Mouse (Mus musculus) MEL (cell line): Measurements from ENCODE around the gene Gipc2. TPM values are rescaled to one million over a fixed set of nuclear protein-coding genes. Genes with fewer than 3 reads are reported as not detected.

ENCODE experiments used
- DNase-seq: peaks from one replicate; pipeline ENCODE4 v3.0.0; 2011; ENCODE audit warnings: low read depth, low spot score
- H3K27ac ChIP-seq: 2 replicates; pipeline ENCODE4 v1.5.1; 2012; ENCODE audit warnings: low read depth, mild to moderate bottlenecking, control low read depth, low read length, moderate library complexity; ENCODE audit not compliant: control insufficient read depth
- H3K27me3 ChIP-seq, 2 experiments: fragments of 150-350 bp in 1 of 2; sonication (generic) in 1 of 2; 2 replicates each; pipeline ENCODE4 v1.6.1; 2012; ENCODE audit warnings: low read length in 2 of 2, mild to moderate bottlenecking in 2 of 2, improper control_type of control experiment in 1 of 2, moderate library complexity in 1 of 2; ENCODE audit not compliant: insufficient read depth in 2 of 2, control insufficient read depth in 1 of 2
- H3K36me3 ChIP-seq, 2 experiments: 2 replicates each; pipeline ENCODE4 v1.6.1; 2012 to 2014; ENCODE audit warnings: low read length in 2 of 2, improper control_type of control experiment in 1 of 2, inconsistent platforms in 1 of 2, mild to moderate bottlenecking in 1 of 2; ENCODE audit not compliant: insufficient read depth in 2 of 2, control insufficient read depth in 1 of 2
- H3K4me1 ChIP-seq, 2 experiments: fragments of 150-350 bp in 1 of 2; sonication (generic) in 1 of 2; 2 replicates each; pipeline ENCODE4 v1.6.1; 2012; ENCODE audit warnings: low read length in 2 of 2, improper control_type of control experiment in 1 of 2, mild to moderate bottlenecking in 1 of 2; ENCODE audit not compliant: insufficient read depth in 2 of 2, control insufficient read depth in 1 of 2
- H3K4me3 ChIP-seq, 2 experiments: fragments of 150-350 bp in 1 of 2; sonication (generic) in 1 of 2; 2 replicates each; pipeline ENCODE4 v1.5.1; 2012; ENCODE audit warnings: low read depth in 2 of 2, low read length in 2 of 2, mild to moderate bottlenecking in 2 of 2, moderate library complexity in 2 of 2, control low read depth in 1 of 2, improper control_type of control experiment in 1 of 2; ENCODE audit not compliant: control insufficient read depth in 1 of 2, insufficient read depth in 1 of 2
- H3K79me2 ChIP-seq: 2 replicates; pipeline ENCODE4 v1.6.1; 2012; ENCODE audit warnings: mild to moderate bottlenecking, low read length, moderate library complexity; ENCODE audit not compliant: control insufficient read depth, poor library complexity, insufficient read depth
- H3K9ac ChIP-seq: 2 replicates; pipeline ENCODE4 v1.6.1; 2012; ENCODE audit warnings: low read depth, mild to moderate bottlenecking, control low read depth, low read length, moderate library complexity; ENCODE audit not compliant: control insufficient read depth, poor library complexity, severe bottlenecking
- H3K9me3 ChIP-seq: fragments of 150-350 bp; sonication (generic); replicated peaks from 2 replicates; pipeline ENCODE4 v1.6.1; 2012; ENCODE audit warnings: mild to moderate bottlenecking, low read length, improper control_type of control experiment, moderate library complexity; ENCODE audit not compliant: insufficient read depth
- BHLHE40 ChIP-seq: IDR thresholded peaks from 2 replicates; pipeline ENCODE4 v1.6.1; 2012; ENCODE audit warnings: low read depth, mild to moderate bottlenecking, inconsistent platforms, low read length, improper control_type of control experiment, borderline replicate concordance
- CHD2 ChIP-seq: IDR thresholded peaks from 2 replicates; pipeline ENCODE4 v1.6.1; 2011; ENCODE audit warnings: low read length, improper control_type of control experiment
- CTCF ChIP-seq, 3 experiments: IDR thresholded peaks in 2 of 3; conservative IDR thresholded peaks in 1 of 3; 2 replicates each; pipeline ENCODE4 v1.5.1; 2011 to 2012; ENCODE audit warnings: low read length in 3 of 3, low read depth in 2 of 3, mild to moderate bottlenecking in 2 of 3, improper control_type of control experiment in 1 of 3, inconsistent platforms in 1 of 3, mixed read lengths in 1 of 3, moderate library complexity in 1 of 3; ENCODE audit not compliant: control insufficient read depth in 1 of 3, insufficient read depth in 1 of 3, poor library complexity in 1 of 3, severe bottlenecking in 1 of 3
- E2F4 ChIP-seq: IDR thresholded peaks from 2 replicates; pipeline ENCODE4 v1.6.1; 2011; ENCODE audit warnings: low read depth, low read length, improper control_type of control experiment, borderline replicate concordance
- ELF1 ChIP-seq: IDR thresholded peaks from 2 replicates; pipeline ENCODE4 v1.6.1; 2014; ENCODE audit warnings: low read depth, mild to moderate bottlenecking, inconsistent platforms, low read length, improper control_type of control experiment, moderate library complexity
- ETS1 ChIP-seq: IDR thresholded peaks from 2 replicates; pipeline ENCODE4 v1.6.1; 2012; ENCODE audit warnings: low read depth, mild to moderate bottlenecking, inconsistent platforms, low read length, improper control_type of control experiment, moderate library complexity
- GABPA ChIP-seq: IDR thresholded peaks from 2 replicates; pipeline ENCODE4 v1.6.1; 2012; ENCODE audit warnings: low read depth, mild to moderate bottlenecking, inconsistent platforms, low read length, improper control_type of control experiment, moderate library complexity
- HCFC1 ChIP-seq: IDR thresholded peaks from 2 replicates; pipeline ENCODE4 v1.6.1; 2012; ENCODE audit warnings: low read depth, mild to moderate bottlenecking, inconsistent platforms, low read length, improper control_type of control experiment, moderate library complexity
- MAZ ChIP-seq: IDR thresholded peaks from 2 replicates; pipeline ENCODE4 v1.6.1; 2012; ENCODE audit warnings: low read depth, mild to moderate bottlenecking, inconsistent platforms, low read length, improper control_type of control experiment
- MEF2A ChIP-seq: IDR thresholded peaks from 2 replicates; pipeline ENCODE4 v1.6.1; 2014; ENCODE audit warnings: low read depth, mild to moderate bottlenecking, inconsistent platforms, low read length, improper control_type of control experiment; ENCODE audit not compliant: poor library complexity, insufficient replicate concordance, severe bottlenecking; ENCODE audit errors: extremely low read depth
- MXI1 ChIP-seq: IDR thresholded peaks from 2 replicates; pipeline ENCODE4 v1.6.1; 2011; ENCODE audit warnings: mild to moderate bottlenecking, low read depth, low read length, improper control_type of control experiment
- MYB ChIP-seq: IDR thresholded peaks from 2 replicates; pipeline ENCODE4 v1.6.1; 2011; ENCODE audit warnings: mild to moderate bottlenecking, low read depth, low read length, improper control_type of control experiment
- NRF1 ChIP-seq: IDR thresholded peaks from 2 replicates; pipeline ENCODE4 v1.6.1; 2014; ENCODE audit warnings: low read depth, mild to moderate bottlenecking, inconsistent platforms, low read length, improper control_type of control experiment, moderate library complexity; ENCODE audit not compliant: poor library complexity, insufficient read depth, severe bottlenecking
- POLR2A ChIP-seq, 2 experiments: IDR thresholded peaks; 2 replicates each; pipeline ENCODE4 v1.6.1; 2011 to 2012; ENCODE audit warnings: low read length in 2 of 2, mild to moderate bottlenecking in 2 of 2, control low read depth in 1 of 2, improper control_type of control experiment in 1 of 2, low read depth in 1 of 2, moderate library complexity in 1 of 2; ENCODE audit not compliant: control insufficient read depth in 1 of 2, insufficient read depth in 1 of 2, poor library complexity in 1 of 2
- POLR2AphosphoS5 ChIP-seq: IDR thresholded peaks from 2 replicates; pipeline ENCODE4 v1.6.1; 2012; ENCODE audit warnings: low read depth, borderline replicate concordance, mild to moderate bottlenecking, inconsistent platforms, low read length, moderate library complexity, mixed read lengths
- RAD21 ChIP-seq: IDR thresholded peaks from 2 replicates; pipeline ENCODE4 v1.6.1; 2011; ENCODE audit warnings: mild to moderate bottlenecking, low read depth, low read length, improper control_type of control experiment
- RCOR1 ChIP-seq: IDR thresholded peaks from 2 replicates; pipeline ENCODE4 v1.6.1; 2012; ENCODE audit warnings: low read depth, mild to moderate bottlenecking, inconsistent platforms, low read length, improper control_type of control experiment
- SIN3A ChIP-seq: IDR thresholded peaks from 2 replicates; pipeline ENCODE4 v1.6.1; 2012; ENCODE audit warnings: low read length, improper control_type of control experiment, inconsistent platforms
- TAL1 ChIP-seq: IDR thresholded peaks from 2 replicates; pipeline ENCODE4 v1.6.1; 2012; ENCODE audit warnings: mild to moderate bottlenecking, inconsistent platforms, low read length, moderate library complexity, mixed read lengths
- TCF12 ChIP-seq: IDR thresholded peaks from 2 replicates; pipeline ENCODE4 v1.6.1; 2014; ENCODE audit warnings: low read depth, mild to moderate bottlenecking, inconsistent platforms, low read length, improper control_type of control experiment, moderate library complexity
- USF1 ChIP-seq: IDR thresholded peaks from 2 replicates; pipeline ENCODE4 v1.6.1; 2014; ENCODE audit warnings: low read depth, mild to moderate bottlenecking, inconsistent platforms, low read length, improper control_type of control experiment, moderate library complexity
- USF2 ChIP-seq, 2 experiments: IDR thresholded peaks; 2 replicates each; pipeline ENCODE4 v1.6.1; 2011 to 2012; ENCODE audit warnings: improper control_type of control experiment in 2 of 2, low read length in 2 of 2, borderline replicate concordance in 1 of 2, inconsistent platforms in 1 of 2, low read depth in 1 of 2, mild to moderate bottlenecking in 1 of 2; ENCODE audit not compliant: insufficient read depth in 1 of 2
- ZC3H11A ChIP-seq: IDR thresholded peaks from 2 replicates; pipeline ENCODE4 v1.6.1; 2012; ENCODE audit warnings: low read depth, mild to moderate bottlenecking, inconsistent platforms, low read length, improper control_type of control experiment
- ZMIZ1 ChIP-seq: IDR thresholded peaks from 2 replicates; pipeline ENCODE4 v1.6.1; 2012; ENCODE audit warnings: low read depth, mild to moderate bottlenecking, inconsistent platforms, low read length, improper control_type of control experiment, moderate library complexity
- polyA plus RNA-seq, 2 experiments: library from polyadenylated mRNA; stranded (reverse) in 1 of 2; unstranded in 1 of 2; fragments of >175 nt in 1 of 2; fragments of >200 nt in 1 of 2; gene quantifications; 2 replicates each; pipeline versions ENCODE4 v1.2.1 to v1.2.4; 2012; ENCODE audit warnings: low replicate concordance in 2 of 2, low read depth in 1 of 2; ENCODE audit not compliant: insufficient read length in 2 of 2, insufficient read depth in 1 of 2, missing spikeins in 1 of 2
- total RNA-seq: library from RNA; depleted of rRNA; stranded (reverse); fragments of 300-350 nt; gene quantifications from 2 replicates; pipeline ENCODE4 v1.2.3, GENCODE M21; 2012

The Gipc2 gene
- total and polyA plus RNA-seq, 3 experiments: 0.27 to 0.78 TPM; not detected in 1

GRCm38 (mm10) chr3:152160607-152161006, 5.4 kb downstream of the Gipc2 start:
- Histone ChIP-seq H3K4me1 (peaks cover 0 to 4% of the 10 kb centered on the region in 2 experiments; a peak in 2 of 4 replicates), H3K9ac (no peak overlapping the region), H3K27me3 (no peaks in the 10 kb centered on the region)
- TF ChIP-seq ELF1 (no peak), CHD2 (no peak), TAL1 (no peak), TCF12 (no peak), CTCF (IDR thresholded peaks at IDR 0.05 in 2 of 3, conservative IDR thresholded peaks at IDR 0.05 in 1 of 3; ENCODE audit: control insufficient read depth in 1 of 3, insufficient read depth in 1 of 3, low read depth in 2 of 3, low read length in 3 of 3, poor library complexity in 1 of 3, severe bottlenecking in 1 of 3) (no peak), ZMIZ1 (no peak), MXI1 (no peak), ETS1 (no peak), GABPA (no peak), RAD21 (no peak)
- TF ChIP-seq, all 39 proteins: peak for 0
- Histone ChIP-seq H3K4me3 (no peak overlapping the region), H3K79me2 (no peaks in the 10 kb centered on the region), H3K9me3 (no peaks in the 10 kb centered on the region), H3K27ac (no peak overlapping the region), H3K36me3 (no peaks in the 10 kb centered on the region)
- DNase-seq: no peak

GRCm38 (mm10) chr3:152159321-152159720, 6.7 kb downstream of the Gipc2 start:
- no peaks in the 10 kb centered on the region for H3K9me3 ChIP-seq
- H3K36me3 ChIP-seq: no peaks in the 10 kb centered on the region
- no peaks in the 10 kb centered on the region for H3K79me2 ChIP-seq
- no peak overlapping the region for H3K4me3 ChIP-seq
- no peak for DNase-seq
- H3K27me3 ChIP-seq: no peaks in the 10 kb centered on the region
- TF ChIP-seq RAD21 (no peak), RCOR1 (no peak), USF2 (IDR thresholded peaks at IDR 0.05; ENCODE audit: borderline replicate concordance in 1 of 2, insufficient read depth in 1 of 2, low read depth in 1 of 2, low read length in 2 of 2) (no peak), ZC3H11A (no peak), ELF1 (no peak), BHLHE40 (no peak), MEF2A (no peak), POLR2A (IDR thresholded peaks at IDR 0.05; ENCODE audit: control insufficient read depth in 1 of 2, insufficient read depth in 1 of 2, low read depth in 1 of 2, low read length in 2 of 2, poor library complexity in 1 of 2) (no peak), USF1 (no peak), E2F4 (no peak), TAL1 (no peak), HCFC1 (no peak), MYB (no peak), SIN3A (no peak), MAZ (no peak), CTCF (IDR thresholded peaks at IDR 0.05 in 2 of 3, conservative IDR thresholded peaks at IDR 0.05 in 1 of 3; ENCODE audit: control insufficient read depth in 1 of 3, insufficient read depth in 1 of 3, low read depth in 2 of 3, low read length in 3 of 3, poor library complexity in 1 of 3, severe bottlenecking in 1 of 3) (no peak), ETS1 (no peak), POLR2AphosphoS5 (no peak), NRF1 (no peak), GABPA (no peak)
- TF ChIP-seq, all 39 proteins: peak for 0
- Histone ChIP-seq H3K9ac (no peak overlapping the region), H3K27ac (no peak overlapping the region), H3K4me1 (peaks cover 0 to 5% of the 10 kb centered on the region in 2 experiments; a peak in 2 of 4 replicates)
